Mouse (Mus musculus) lung, embryonic 14.5 days (tissue): ENCODE data around the gene Teddm1b. TPM values are rescaled to one million over a fixed set of nuclear protein-coding genes. Genes with fewer than 3 reads are reported as not detected.
A peak's percentile ranks its signal among the peaks of the same experiment; 100 is the strongest.
"Not testable (repeated sequence)": the region's sequence is repeated elsewhere in the genome, so short reads cannot be mapped to it uniquely, and the experiment has no call there.

ENCODE experiments used
- ATAC-seq: fragments of 200-750 bp; cut with Nextera tagmentation; 2 replicates; pipeline ENCODE4 v1.8.0; 2017; ENCODE audit warnings: mild to moderate bottlenecking, moderate TSS enrichment, moderate library complexity; ENCODE audit not compliant: insufficient read depth
- DNase-seq: peaks from one replicate; pipeline ENCODE4 v3.0.0-alpha.2; 2015
- H3K27ac ChIP-seq: fragments of 300-500 bp; sonication (generic); 2 replicates; pipeline ENCODE4 v1.5.1; 2014; ENCODE audit warnings: low read depth, mild to moderate bottlenecking, moderate library complexity
- H3K27me3 ChIP-seq: fragments of 300-500 bp; sonication (generic); 2 replicates; pipeline ENCODE4 v1.6.1; 2014; ENCODE audit warnings: low read length, control low read depth; ENCODE audit not compliant: insufficient read depth
- H3K36me3 ChIP-seq: fragments of 300-500 bp; sonication (generic); 2 replicates; pipeline ENCODE4 v1.6.1; 2014; ENCODE audit warnings: control low read depth; ENCODE audit not compliant: insufficient read depth
- H3K4me1 ChIP-seq: fragments of 300-500 bp; sonication (generic); 2 replicates; pipeline ENCODE4 v1.6.1; 2014; ENCODE audit warnings: antibody characterized with exemption, control low read depth; ENCODE audit not compliant: insufficient read depth
- H3K4me2 ChIP-seq: fragments of 300-500 bp; sonication (generic); 2 replicates; pipeline ENCODE4 v1.6.1; 2014; ENCODE audit warnings: mild to moderate bottlenecking
- H3K4me3 ChIP-seq: fragments of 300-500 bp; sonication (generic); 2 replicates; pipeline ENCODE4 v1.5.1; 2014; ENCODE audit warnings: low read depth, low read length
- H3K9ac ChIP-seq: fragments of 300-500 bp; sonication (generic); 2 replicates; pipeline ENCODE4 v1.6.1; 2014
- H3K9me3 ChIP-seq: fragments of 300-500 bp; sonication (generic); 2 replicates; pipeline ENCODE4 v1.6.1; 2016; ENCODE audit warnings: low read depth, low read length, control low read depth
- CTCF ChIP-seq: IDR thresholded peaks from 2 replicates; pipeline ENCODE4 v1.5.1; 2016; ENCODE audit warnings: antibody characterized with exemption, low read depth
- WGBS: fragments of 180-500 bp; shearing (Covaris S2); extraction: QIAGEN DNeasy Blood & Tissue Kit; methylation state at CpG from one replicate; pipeline ENCODE4 v1.1.7; 2014; 5-methylcytosine and 5-hydroxymethylcytosine counted together
- polyA plus RNA-seq: library from polyadenylated mRNA; unstranded; fragments of >200 nt; fragmentation: Nextera tagmentation; extraction: Ambion mirVana; gene quantifications from 2 replicates; pipeline ENCODE4 v1.2.1, GENCODE M21; 2014

The Teddm1b gene
- polyA plus RNA-seq, 1 experiment from 2014 or later: 0.34 TPM

GRCm38 (mm10) chr1:153855946-153856345 is 18.2 kb upstream of the Teddm1b start:
- ATAC-seq (no peak), DNase-seq (no peak)
- Histone ChIP-seq H3K4me1 (no peaks in the 10 kb centered on the region), H3K36me3 (no peaks in the 10 kb centered on the region), H3K4me3 (no peak overlapping the region), H3K9ac (no peak overlapping the region), H3K27ac (no peak overlapping the region), H3K4me2 (no peak overlapping the region), H3K9me3 (no peaks in the 10 kb centered on the region), H3K27me3 (no peaks in the 10 kb centered on the region)
- 72% methylated on average over 8 of the region's 8 CpGs for WGBS
- TF ChIP-seq CTCF: no peak

- WGBS: 94% methylated on average over 17 of the region's 17 CpGs
- not testable (repeated sequence) for ATAC-seq, H3K4me1 ChIP-seq, H3K4me3 ChIP-seq, H3K4me2 ChIP-seq, H3K9me3 ChIP-seq, DNase-seq, H3K27ac ChIP-seq, H3K36me3 ChIP-seq, H3K27me3 ChIP-seq, H3K9ac ChIP-seq
Measured at GRCm38 (mm10) chr1:153880391-153880790, 6.2 kb downstream of the Teddm1b start.

GRCm38 (mm10) chr1:153886024-153886633 is 12.0 kb downstream of the Teddm1b start:
- no peaks in the 10 kb centered on the region for H3K4me1 ChIP-seq
- H3K9me3 ChIP-seq: no peaks in the 10 kb centered on the region
- no peak overlapping the region for H3K9ac ChIP-seq
- no peak for TF ChIP-seq CTCF
- H3K27me3 ChIP-seq: no peaks in the 10 kb centered on the region
- ATAC-seq (peak; percentile 49), DNase-seq (no peak)
- H3K27ac ChIP-seq: no peak overlapping the region
- 24% methylated on average over 17 of the region's 17 CpGs for WGBS
- no peaks in the 10 kb centered on the region for H3K36me3 ChIP-seq
- H3K4me3 ChIP-seq: no peak overlapping the region
- H3K4me2 ChIP-seq: no peak overlapping the region

GRCm38 (mm10) chr1:153890121-153890520 is 16.0 kb downstream of the Teddm1b start:
- no peak for DNase-seq
- Histone ChIP-seq H3K27me3 (no peaks in the 10 kb centered on the region), H3K4me2 (no peak overlapping the region), H3K4me1 (0 out of 2 replicates have a peak, but pooled peaks cover 2% of the 10 kb centered on the region), H3K27ac (no peak overlapping the region), H3K9me3 (no peaks in the 10 kb centered on the region), H3K9ac (no peak overlapping the region), H3K4me3 (no peak overlapping the region), H3K36me3 (no peaks in the 10 kb centered on the region)
- ATAC-seq: no peak
- 93% methylated on average over 10 of the region's 10 CpGs for WGBS
- no peak for TF ChIP-seq CTCF

GRCm38 (mm10) chr1:153891442-153891841 is 17.3 kb downstream of the Teddm1b start, which contains the start of gene Teddm1a:
Gene Teddm1a, plus strand, starts transcription at chr1:153891742.
- no peak within 1 kb of the TSS for H3K4me2 ChIP-seq
- ATAC-seq: no peak
- no peak within 1 kb of the TSS for H3K9ac ChIP-seq
- H3K27me3 ChIP-seq: no peaks in the 10 kb centered on the region
- H3K9me3 ChIP-seq: no peaks in the 10 kb centered on the region
- no peak within 1 kb of the TSS for H3K27ac ChIP-seq
- TF ChIP-seq CTCF: no peak
- DNase-seq: no peak
- H3K4me3 ChIP-seq: no peak within 1 kb of the TSS
- 47% methylated on average over 4 of the region's 4 CpGs for WGBS
- 0 out of 2 replicates have a peak, but pooled peaks cover 2% of the 10 kb centered on the region for H3K4me1 ChIP-seq
- no peaks in the 10 kb centered on the region for H3K36me3 ChIP-seq

- WGBS: 54% methylated on average over 2 of the region's 2 CpGs
- H3K4me1 ChIP-seq: 0 out of 2 replicates have a peak, but pooled peaks cover 2% of the 10 kb centered on the region
Measured at GRCm38 (mm10) chr1:153893746-153894145, 19.6 kb downstream of the Teddm1b start.

GRCm38 (mm10) chr1:153894201-153894893 is 20.2 kb downstream of the Teddm1b start:
- Histone ChIP-seq H3K4me1 (0 out of 2 replicates have a peak, but pooled peaks cover 2% of the 10 kb centered on the region), H3K36me3 (no peaks in the 10 kb centered on the region), H3K9me3 (no peaks in the 10 kb centered on the region), H3K27me3 (no peaks in the 10 kb centered on the region), H3K27ac (no peak overlapping the region), H3K4me3 (no peak overlapping the region), H3K9ac (no peak overlapping the region), H3K4me2 (no peak overlapping the region)
- no peak for TF ChIP-seq CTCF
- WGBS: 47% methylated on average over 8 of the region's 8 CpGs
- ATAC-seq (peak; percentile 2; the same call in 1 of the 2 replicates), DNase-seq (peak; percentile 61)

More at GRCm38 (mm10) chr1:153893746-153894145, 19.6 kb downstream of the Teddm1b start:
- Histone ChIP-seq H3K27ac (no peak overlapping the region), H3K36me3 (no peaks in the 10 kb centered on the region), H3K9ac (no peak overlapping the region), H3K4me2 (no peak overlapping the region), H3K4me3 (no peak overlapping the region), H3K27me3 (no peaks in the 10 kb centered on the region), H3K9me3 (no peaks in the 10 kb centered on the region)
- DNase-seq (no peak), ATAC-seq (no peak)
- no peak for TF ChIP-seq CTCF
